Mouse (Mus musculus): Measurements from ENCODE around the gene Retreg3. TPM values are rescaled to one million over a fixed set of nuclear protein-coding genes. Genes with fewer than 3 reads are reported as not detected.
"Not testable (repeated sequence)": the region's sequence is repeated elsewhere in the genome, so short reads cannot be mapped to it uniquely, and the experiment has no call there.

Retreg3 gene
- polyA plus RNA-seq, 1 experiment from 2014 or later: 10.7 TPM

- H3K4me1 ChIP-seq (replicated peaks; ENCODE audit: control insufficient read depth, insufficient read depth, low read length): no peaks in the 10 kb centered on the region
- H3K9ac ChIP-seq (ENCODE audit: low read depth, low read length): no peak overlapping the region
- H3K4me2 ChIP-seq (replicated peaks; ENCODE audit: low read depth, low read length): no peak overlapping the region
- no peaks in the 10 kb centered on the region for H3K27me3 ChIP-seq (ENCODE audit: control insufficient read depth, insufficient read depth, low read length)
- DNase-seq (ENCODE audit: low spot score) (no peak), ATAC-seq (ENCODE audit: low FRiP score) (no peak)
- no peaks in the 10 kb centered on the region for H3K9me3 ChIP-seq (ENCODE audit: control insufficient read depth, low read length)
- 57% methylated on average over 18 of the region's 18 CpGs for WGBS
- H3K36me3 ChIP-seq (ENCODE audit: control insufficient read depth, insufficient read depth, low read length): peaks cover 11% of the 10 kb centered on the region
- no peak overlapping the region for H3K4me3 ChIP-seq (ENCODE audit: low read depth, low read length)
- H3K27ac ChIP-seq (ENCODE audit: low read depth, low read length): no peak overlapping the region
Observed at GRCm38 (mm10) chr11:101130056-101130756, 10.5 kb upstream of the Retreg3 start.

- H3K4me3 ChIP-seq (ENCODE audit: low read depth, low read length): no peak overlapping the region
- H3K4me2 ChIP-seq (replicated peaks; ENCODE audit: low read depth, low read length): no peak overlapping the region
- no peak overlapping the region for H3K9ac ChIP-seq (ENCODE audit: low read depth, low read length)
- H3K27ac ChIP-seq (ENCODE audit: low read depth, low read length): no peak overlapping the region
- H3K36me3 ChIP-seq (ENCODE audit: control insufficient read depth, insufficient read depth, low read length): peaks cover 11% of the 10 kb centered on the region
- 88% methylated on average over 11 of the region's 11 CpGs for WGBS
- no peaks in the 10 kb centered on the region for H3K4me1 ChIP-seq (replicated peaks; ENCODE audit: control insufficient read depth, insufficient read depth, low read length)
- no peaks in the 10 kb centered on the region for H3K9me3 ChIP-seq (ENCODE audit: control insufficient read depth, low read length)
- no peak for DNase-seq (ENCODE audit: low spot score)
- ATAC-seq (ENCODE audit: low FRiP score): no peak
- H3K27me3 ChIP-seq (ENCODE audit: control insufficient read depth, insufficient read depth, low read length): no peaks in the 10 kb centered on the region
Observed at GRCm38 (mm10) chr11:101128996-101129577, 9.4 kb upstream of the Retreg3 start.

GRCm38 (mm10) chr11:101127075-101127474, 7.4 kb upstream of the Retreg3 start:
- Histone ChIP-seq H3K27me3 (ENCODE audit: control insufficient read depth, insufficient read depth, low read length) (no peaks in the 10 kb centered on the region), H3K27ac (ENCODE audit: low read depth, low read length) (no peak overlapping the region), H3K9ac (ENCODE audit: low read depth, low read length) (no peak overlapping the region), H3K4me3 (ENCODE audit: low read depth, low read length) (no peak overlapping the region), H3K36me3 (ENCODE audit: control insufficient read depth, insufficient read depth, low read length) (peaks cover 16% of the 10 kb centered on the region), H3K9me3 (ENCODE audit: control insufficient read depth, low read length) (no peaks in the 10 kb centered on the region), H3K4me1 (replicated peaks; ENCODE audit: control insufficient read depth, insufficient read depth, low read length) (no peaks in the 10 kb centered on the region), H3K4me2 (replicated peaks; ENCODE audit: low read depth, low read length) (no peak overlapping the region)
- ATAC-seq (ENCODE audit: low FRiP score) (no peak), DNase-seq (ENCODE audit: low spot score) (no peak)
- WGBS: 100% methylated on average over 1 of the region's 1 CpGs

DNA sequence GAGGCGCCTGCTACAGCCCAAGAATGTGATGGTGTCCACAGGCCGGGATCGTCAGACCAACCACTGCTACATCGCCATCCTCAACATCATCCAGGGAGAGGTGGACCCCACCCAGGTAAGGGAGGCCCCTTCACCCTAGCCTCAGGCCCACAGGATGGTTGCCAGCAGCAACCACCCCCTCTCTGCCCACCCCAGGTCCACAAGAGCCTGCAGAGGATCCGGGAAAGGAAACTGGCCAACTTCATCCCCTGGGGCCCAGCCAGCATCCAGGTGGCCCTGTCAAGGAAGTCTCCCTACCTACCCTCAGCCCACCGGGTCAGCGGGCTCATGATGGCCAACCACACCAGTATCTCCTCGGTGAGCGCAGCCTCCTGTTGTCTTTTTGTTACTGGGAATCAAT, 5.3 kb upstream of the Retreg3 start:
- not testable (repeated sequence) for H3K27ac ChIP-seq (ENCODE audit: low read depth, low read length); H3K27me3 ChIP-seq (ENCODE audit: control insufficient read depth, insufficient read depth, low read length); H3K4me2 ChIP-seq (replicated peaks; ENCODE audit: low read depth, low read length); H3K4me1 ChIP-seq (replicated peaks; ENCODE audit: control insufficient read depth, insufficient read depth, low read length); H3K9me3 ChIP-seq (ENCODE audit: control insufficient read depth, low read length); ATAC-seq (ENCODE audit: low FRiP score); H3K4me3 ChIP-seq (ENCODE audit: low read depth, low read length); DNase-seq (ENCODE audit: low spot score); H3K9ac ChIP-seq (ENCODE audit: low read depth, low read length)
- peaks cover 16% of the 10 kb centered on the region for H3K36me3 ChIP-seq (ENCODE audit: control insufficient read depth, insufficient read depth, low read length)
- 94% methylated on average over 6 of the region's 9 CpGs for WGBS

GRCm38 (mm10) chr11:101124494-101124893, 4.8 kb upstream of the Retreg3 start:
- not testable (repeated sequence) for DNase-seq (ENCODE audit: low spot score); ATAC-seq (ENCODE audit: low FRiP score); H3K4me1 ChIP-seq (replicated peaks; ENCODE audit: control insufficient read depth, insufficient read depth, low read length); H3K27ac ChIP-seq (ENCODE audit: low read depth, low read length); H3K4me2 ChIP-seq (replicated peaks; ENCODE audit: low read depth, low read length); H3K4me3 ChIP-seq (ENCODE audit: low read depth, low read length); H3K9me3 ChIP-seq (ENCODE audit: control insufficient read depth, low read length); H3K9ac ChIP-seq (ENCODE audit: low read depth, low read length); H3K27me3 ChIP-seq (ENCODE audit: control insufficient read depth, insufficient read depth, low read length)
- 95% methylated on average over 8 of the region's 8 CpGs for WGBS
- H3K36me3 ChIP-seq (ENCODE audit: control insufficient read depth, insufficient read depth, low read length): peaks cover 16% of the 10 kb centered on the region

DNA sequence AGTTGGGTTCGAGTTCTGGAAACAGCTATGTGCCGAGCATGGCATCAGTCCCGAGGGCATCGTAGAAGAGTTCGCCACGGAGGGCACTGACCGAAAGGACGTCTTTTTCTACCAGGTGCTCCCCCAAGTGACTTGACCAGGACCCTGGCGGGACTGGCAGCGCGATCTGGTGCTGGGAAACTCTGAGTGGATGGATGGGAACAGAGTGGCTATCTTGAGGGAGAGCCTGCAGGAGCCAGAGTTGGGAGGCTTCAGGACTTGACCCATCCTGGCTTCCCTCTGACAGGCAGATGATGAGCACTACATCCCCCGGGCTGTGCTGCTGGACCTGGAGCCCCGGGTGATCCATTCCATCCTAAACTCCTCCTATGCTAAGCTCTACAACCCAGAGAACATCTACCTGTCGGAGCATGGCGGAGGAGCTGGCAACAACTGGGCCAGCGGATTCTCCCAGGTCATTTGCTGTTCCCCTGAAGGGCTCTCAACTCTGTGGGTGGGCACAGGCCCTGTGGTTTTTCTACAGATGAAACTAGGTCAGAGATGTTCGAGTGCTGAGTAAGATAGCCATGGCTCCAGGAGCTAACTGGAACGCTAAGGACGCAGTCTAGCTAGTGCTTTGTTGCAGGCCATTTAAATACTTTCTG, 974 bp upstream of the Retreg3 start:
- no peak for DNase-seq (ENCODE audit: low spot score)
- no peaks in the 10 kb centered on the region for H3K9me3 ChIP-seq (ENCODE audit: control insufficient read depth, low read length)
- peak overlapping the region; percentile 77 for H3K4me2 ChIP-seq (replicated peaks; ENCODE audit: low read depth, low read length)
- ATAC-seq (ENCODE audit: low FRiP score): peak; percentile 6; the same call in 1 of the 2 replicates
- H3K4me1 ChIP-seq (replicated peaks; ENCODE audit: control insufficient read depth, insufficient read depth, low read length): peaks cover 6% of the 10 kb centered on the region; the same call in 1 of the 2 replicates
- 25% methylated on average over 19 of the region's 19 CpGs for WGBS
- peaks cover 5% of the 10 kb centered on the region; the same call in 1 of the 2 replicates for H3K36me3 ChIP-seq (ENCODE audit: control insufficient read depth, insufficient read depth, low read length)
- H3K4me3 ChIP-seq (ENCODE audit: low read depth, low read length): peak overlapping the region; percentile 81
- H3K9ac ChIP-seq (ENCODE audit: low read depth, low read length): peak overlapping the region; percentile 74
- peak overlapping the region; percentile 85 for H3K27ac ChIP-seq (ENCODE audit: low read depth, low read length)
- H3K27me3 ChIP-seq (ENCODE audit: control insufficient read depth, insufficient read depth, low read length): no peaks in the 10 kb centered on the region

- H3K27ac ChIP-seq (ENCODE audit: low read depth, low read length): peak overlapping the region; percentile 81
- under 1% methylated on average over 38 of the region's 39 CpGs for WGBS
- no peaks in the 10 kb centered on the region for H3K27me3 ChIP-seq (ENCODE audit: control insufficient read depth, insufficient read depth, low read length)
- no peaks in the 10 kb centered on the region for H3K9me3 ChIP-seq (ENCODE audit: control insufficient read depth, low read length)
- peak overlapping the region; percentile 92 for H3K4me2 ChIP-seq (replicated peaks; ENCODE audit: low read depth, low read length)
- peaks cover 5% of the 10 kb centered on the region; the same call in 1 of the 2 replicates for H3K36me3 ChIP-seq (ENCODE audit: control insufficient read depth, insufficient read depth, low read length)
- peaks cover 6% of the 10 kb centered on the region; the same call in 1 of the 2 replicates for H3K4me1 ChIP-seq (replicated peaks; ENCODE audit: control insufficient read depth, insufficient read depth, low read length)
- H3K4me3 ChIP-seq (ENCODE audit: low read depth, low read length): peak overlapping the region; percentile 81
- DNase-seq (ENCODE audit: low spot score): no peak
- ATAC-seq (ENCODE audit: low FRiP score): peak; percentile 73
- H3K9ac ChIP-seq (ENCODE audit: low read depth, low read length): peak overlapping the region; percentile 83
Observed at GRCm38 (mm10) chr11:101119131-101119760, 447 bp downstream of the Retreg3 start.

DNA sequence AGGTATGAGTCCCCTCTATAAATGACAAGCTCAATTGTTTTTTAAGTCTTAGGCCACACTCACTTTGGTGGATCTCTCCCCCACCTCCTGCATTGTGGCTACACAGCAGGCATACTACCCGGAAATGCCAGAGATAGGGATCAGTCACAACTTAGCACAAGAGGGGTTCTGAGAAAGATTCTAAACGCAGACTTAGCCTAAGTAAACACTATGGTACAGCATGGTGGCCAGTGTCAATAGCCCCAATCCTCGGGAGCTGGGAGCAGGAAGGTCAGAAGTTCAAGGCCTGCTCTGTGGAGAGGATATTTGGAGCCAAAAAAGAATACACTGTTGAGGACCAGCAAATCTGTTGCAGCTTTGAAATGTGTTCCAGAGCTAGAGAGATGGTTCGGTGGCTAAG, 1.6 kb downstream of the Retreg3 start:
- no peak overlapping the region for H3K27ac ChIP-seq (ENCODE audit: low read depth, low read length)
- no peak overlapping the region for H3K9ac ChIP-seq (ENCODE audit: low read depth, low read length)
- H3K4me2 ChIP-seq (replicated peaks; ENCODE audit: low read depth, low read length): peak overlapping the region; percentile 92
- H3K4me3 ChIP-seq (ENCODE audit: low read depth, low read length): 0 out of 2 replicates have a peak overlapping the region, but pooled peaks have one; percentile 81
- H3K36me3 ChIP-seq (ENCODE audit: control insufficient read depth, insufficient read depth, low read length): peaks cover 2% of the 10 kb centered on the region; the same call in 1 of the 2 replicates
- no peak for ATAC-seq (ENCODE audit: low FRiP score)
- H3K4me1 ChIP-seq (replicated peaks; ENCODE audit: control insufficient read depth, insufficient read depth, low read length): peaks cover 6% of the 10 kb centered on the region; the same call in 1 of the 2 replicates
- H3K9me3 ChIP-seq (ENCODE audit: control insufficient read depth, low read length): no peaks in the 10 kb centered on the region
- no peak for DNase-seq (ENCODE audit: low spot score)
- no peaks in the 10 kb centered on the region for H3K27me3 ChIP-seq (ENCODE audit: control insufficient read depth, insufficient read depth, low read length)
- WGBS: 48% methylated on average over 4 of the region's 4 CpGs

All from hindbrain, embryonic 11.5 days (tissue).